Mouse (Mus musculus) ES-Bruce4 (cell line): Measurements from ENCODE around the gene Oit3. TPM values are rescaled to one million over a fixed set of nuclear protein-coding genes. Genes with fewer than 3 reads are reported as not detected.
"Not testable (repeated sequence)": the region's sequence is repeated elsewhere in the genome, so short reads cannot be mapped to it uniquely, and the experiment has no call there.

Source experiments
- H3K27ac ChIP-seq: 2 replicates; pipeline ENCODE4 v1.5.1; 2012; ENCODE audit warnings: low read length, inconsistent platforms; ENCODE audit not compliant: insufficient read depth
- H3K27me3 ChIP-seq: 2 replicates; pipeline ENCODE4 v1.6.1; 2012; ENCODE audit warnings: mild to moderate bottlenecking, low read length, inconsistent platforms; ENCODE audit not compliant: control insufficient read depth, poor library complexity, insufficient read depth, severe bottlenecking
- H3K36me3 ChIP-seq: 2 replicates; pipeline ENCODE4 v1.6.1; 2012; ENCODE audit warnings: inconsistent platforms, mild to moderate bottlenecking, low read length, moderate library complexity; ENCODE audit not compliant: control insufficient read depth, poor library complexity, insufficient read depth, severe bottlenecking
- H3K4me1 ChIP-seq: one replicate; pipeline ENCODE4 v1.8.1; 2011; ENCODE audit warnings: low read length; ENCODE audit not compliant: control insufficient read depth, insufficient read depth
- H3K4me3 ChIP-seq: 2 replicates; pipeline ENCODE4 v1.5.1; 2011; ENCODE audit warnings: low read depth, mild to moderate bottlenecking, low read length
- H3K9ac ChIP-seq: 2 replicates; pipeline ENCODE4 v1.6.1; 2012; ENCODE audit warnings: low read depth, mild to moderate bottlenecking, inconsistent platforms; ENCODE audit not compliant: poor library complexity, severe bottlenecking
- H3K9me3 ChIP-seq: replicated peaks from 2 replicates; pipeline ENCODE4 v1.6.1; 2012; ENCODE audit warnings: mild to moderate bottlenecking, low read length, inconsistent platforms; ENCODE audit not compliant: control insufficient read depth, poor library complexity, insufficient read depth, severe bottlenecking
- CTCF ChIP-seq: IDR thresholded peaks from one replicate; pipeline ENCODE4 v1.8.1; 2011; ENCODE audit warnings: low read depth, low read length
- EP300 ChIP-seq: IDR thresholded peaks from 2 replicates; pipeline ENCODE4 v1.6.1; 2011; ENCODE audit warnings: low read depth, low read length; ENCODE audit not compliant: insufficient read depth
- POLR2A ChIP-seq: IDR thresholded peaks from one replicate; pipeline ENCODE4 v1.8.1; 2011; ENCODE audit warnings: low read length; ENCODE audit not compliant: insufficient read depth
- polyA plus RNA-seq: library from polyadenylated mRNA; stranded (reverse); fragments of >200 nt; gene quantifications from 2 replicates; pipeline ENCODE4 v1.2.4, GENCODE M21; 2011; ENCODE audit warnings: low read depth; ENCODE audit not compliant: missing spikeins, insufficient read depth, insufficient read length

Oit3 gene
- polyA plus RNA-seq, 1 experiment = not detected

GRCm38 (mm10) chr10:59389652-59390051, 51.9 kb downstream of the Oit3 start:
- H3K9ac ChIP-seq = no peak overlapping the region
- TF ChIP-seq POLR2A (no peak), EP300 (no peak), CTCF (no peak)
- H3K4me3 ChIP-seq = no peak overlapping the region

GRCm38 (mm10) chr10:59386951-59387350, 54.6 kb downstream of the Oit3 start:
- H3K27ac ChIP-seq = no peak overlapping the region
- no peak overlapping the region for H3K4me3 ChIP-seq
- H3K9ac ChIP-seq = no peak overlapping the region
- H3K4me1 ChIP-seq = no peaks in the 10 kb centered on the region
- no peak for TF ChIP-seq POLR2A
- no peak for TF ChIP-seq EP300
- TF ChIP-seq CTCF = no peak
- peaks cover 7% of the 10 kb centered on the region; the same call in 1 of the 2 replicates for H3K36me3 ChIP-seq
- H3K9me3 ChIP-seq = peaks cover 9% of the 10 kb centered on the region
- no peaks in the 10 kb centered on the region for H3K27me3 ChIP-seq

More at GRCm38 (mm10) chr10:59389652-59390051, 51.9 kb downstream of the Oit3 start:
- H3K4me1 ChIP-seq = no peaks in the 10 kb centered on the region
- no peak overlapping the region for H3K27ac ChIP-seq
- H3K27me3 ChIP-seq = no peaks in the 10 kb centered on the region
- H3K36me3 ChIP-seq = peaks cover 7% of the 10 kb centered on the region; the same call in 1 of the 2 replicates
- H3K9me3 ChIP-seq = peaks cover 9% of the 10 kb centered on the region

- not testable (repeated sequence) for H3K27ac ChIP-seq, H3K4me3 ChIP-seq, H3K4me1 ChIP-seq, H3K27me3 ChIP-seq, H3K36me3 ChIP-seq, H3K9ac ChIP-seq, H3K9me3 ChIP-seq
These were observed 60.0 kb downstream of the Oit3 start for GRCm38 (mm10) chr10:59381563-59381962.

GRCm38 (mm10) chr10:59380411-59380821, 61.2 kb downstream of the Oit3 start:
- Histone ChIP-seq H3K9ac (no peak overlapping the region), H3K4me1 (no peaks in the 10 kb centered on the region), H3K9me3 (no peaks in the 10 kb centered on the region), H3K27ac (peak overlapping the region; percentile 4; the same call in 1 of the 2 replicates), H3K4me3 (no peak overlapping the region), H3K36me3 (no peaks in the 10 kb centered on the region), H3K27me3 (no peaks in the 10 kb centered on the region)
- no peak for TF ChIP-seq CTCF
- no peak for TF ChIP-seq POLR2A
- no peak for TF ChIP-seq EP300

- no peak overlapping the region for H3K9ac ChIP-seq
- TF ChIP-seq EP300 (no peak), CTCF (no peak), POLR2A (no peak)
- H3K27ac ChIP-seq = peak overlapping the region; percentile 4; the same call in 1 of the 2 replicates
- no peaks in the 10 kb centered on the region for H3K36me3 ChIP-seq
- no peaks in the 10 kb centered on the region for H3K9me3 ChIP-seq
- H3K4me1 ChIP-seq = no peaks in the 10 kb centered on the region
- H3K27me3 ChIP-seq = no peaks in the 10 kb centered on the region
- H3K4me3 ChIP-seq = no peak overlapping the region
These were observed 61.7 kb downstream of the Oit3 start for GRCm38 (mm10) chr10:59379927-59380326.

- Histone ChIP-seq H3K9me3 (no peaks in the 10 kb centered on the region), H3K36me3 (no peaks in the 10 kb centered on the region), H3K4me1 (no peaks in the 10 kb centered on the region), H3K9ac (no peak overlapping the region), H3K27me3 (no peaks in the 10 kb centered on the region), H3K27ac (no peak overlapping the region), H3K4me3 (no peak overlapping the region)
- TF ChIP-seq POLR2A (no peak), CTCF (peak; percentile 54)
These were observed 62.9 kb downstream of the Oit3 start for GRCm38 (mm10) chr10:59378728-59379127.
